Comparison of ENCODE assay signal across 27 mouse cellular contexts in genomic region chr6:19945693-19946092, GRCm38 (mm10).
DNase-seq lines count a peak whose midpoint lies in the region; ATAC-seq and TF ChIP-seq lines count a peak whose summit lies in the region.
"Had no signal": no experiment of that assay in that cellular context is flagged by ENCODE, and none has a peak within 500 bp of the region (broad histone marks: within the 10 kb centered on the region; RNA-seq: fewer than 3 reads in every experiment).

No protein-coding gene starts in this region.

- no peak for TF ChIP-seq CTCF in hindbrain, postnatal 0 days (IDR thresholded peaks at IDR 0.05; ENCODE audit: low read depth)

- 45% methylated on average over 4 of the region's 4 CpGs for WGBS in hindbrain, postnatal 0 days
- WGBS in hindbrain, embryonic 12.5 days: 78% methylated on average over 4 of the region's 4 CpGs

- H3K9me3 ChIP-seq in hindbrain, postnatal 0 days (ENCODE audit: low read length): no peaks in the 10 kb centered on the region
- H3K9me3 ChIP-seq in hindbrain, embryonic 12.5 days (replicated peaks): no peaks in the 10 kb centered on the region
- H3K9me3 ChIP-seq: forebrain, embryonic 13.5 days; G1E; heart, embryonic 10.5 days; heart, embryonic 15.5 days; limb, embryonic 12.5 days; liver, embryonic 12.5 days; megakaryocyte, embryonic 14.5 days; midbrain, embryonic 12.5 days had no signal

- H3K36me3 ChIP-seq in hindbrain, postnatal 0 days (ENCODE audit: insufficient read depth, low read length): no peaks in the 10 kb centered on the region
- H3K36me3 ChIP-seq in hindbrain, embryonic 12.5 days: no peaks in the 10 kb centered on the region
- H3K36me3 ChIP-seq: G1E; heart, embryonic 10.5 days; heart, embryonic 15.5 days; limb, embryonic 12.5 days; liver, embryonic 12.5 days; midbrain, embryonic 12.5 days had no signal

- no peak overlapping the region for H3K4me2 ChIP-seq in hindbrain, postnatal 0 days (ENCODE audit: low read depth, low read length)
- H3K4me2 ChIP-seq in hindbrain, embryonic 12.5 days (replicated peaks): no peak overlapping the region
- H3K4me2 ChIP-seq: forebrain, embryonic 13.5 days; heart, embryonic 15.5 days; limb, embryonic 12.5 days; liver, embryonic 12.5 days; midbrain, embryonic 12.5 days had no signal

- no peaks in the 10 kb centered on the region for H3K27me3 ChIP-seq in hindbrain, postnatal 0 days (ENCODE audit: insufficient read depth, low read length)
- H3K27me3 ChIP-seq in hindbrain, embryonic 12.5 days: no peaks in the 10 kb centered on the region
- H3K27me3 ChIP-seq: forebrain, embryonic 13.5 days; heart, embryonic 15.5 days; limb, embryonic 12.5 days; liver, embryonic 12.5 days; megakaryocyte, embryonic 14.5 days; midbrain, embryonic 12.5 days had no signal

- no peak overlapping the region for H3K27ac ChIP-seq in hindbrain, postnatal 0 days
- H3K27ac ChIP-seq in hindbrain, embryonic 12.5 days: no peak overlapping the region
- H3K27ac ChIP-seq: forebrain, embryonic 13.5 days; heart, embryonic 10.5 days; heart, embryonic 15.5 days; limb, embryonic 12.5 days; liver, embryonic 12.5 days; midbrain, embryonic 12.5 days had no signal

- no peak for ATAC-seq in hindbrain, postnatal 0 days
- no peak for ATAC-seq in hindbrain, embryonic 12.5 days (ENCODE audit: low FRiP score)
- ATAC-seq: forebrain, embryonic 13.5 days; intestine, postnatal 0 days; liver, embryonic 12.5 days; lung, postnatal 0 days had no signal

- no peaks in the 10 kb centered on the region for H3K4me1 ChIP-seq in hindbrain, postnatal 0 days (ENCODE audit: insufficient read depth, low read length)
- H3K4me1 ChIP-seq in hindbrain, embryonic 12.5 days: no peaks in the 10 kb centered on the region
- H3K4me1 ChIP-seq: forebrain, embryonic 13.5 days; heart, embryonic 10.5 days; heart, embryonic 15.5 days; limb, embryonic 12.5 days; liver, embryonic 12.5 days; megakaryocyte, embryonic 14.5 days; midbrain, embryonic 12.5 days had no signal

- DNase-seq in cerebellum, adult 18-20 months: peak; percentile 16 to 32
- DNase-seq in cerebellum, adult 11 months: no peak
- DNase-seq in hindbrain, postnatal 0 days (ENCODE audit: low spot score): peak; percentile 49
- peak; percentile 35 for DNase-seq in brain, adult 2 months (ENCODE audit: low read depth, low spot score)
- peak; percentile 45 for DNase-seq in cerebellum, adult 9-11 months
- no peak for DNase-seq in gastrocnemius, postnatal 36 days
- DNase-seq: adrenal gland, postnatal 10 days; gastrocnemius, postnatal 14 days; heart, adult 11 months; heart, postnatal 4 days; kidney, adult 9 months; kidney, postnatal 10 days; layer of hippocampus, postnatal 36 days; lung, adult 18-20 months; lung, postnatal 4 days; thymus, postnatal 4 days had no signal

- H3K4me3 ChIP-seq in hindbrain, postnatal 0 days (ENCODE audit: low read length): no peak overlapping the region
- H3K4me3 ChIP-seq in hindbrain, embryonic 12.5 days: no peak overlapping the region
- H3K4me3 ChIP-seq: forebrain, embryonic 13.5 days; heart, embryonic 10.5 days; heart, embryonic 15.5 days; limb, embryonic 12.5 days; liver, embryonic 12.5 days; megakaryocyte, embryonic 14.5 days; midbrain, embryonic 12.5 days had no signal

- intact Hi-C loops in gastrocnemius, postnatal 36 days (cut with DNase I): no loop called here

- H3K9ac ChIP-seq in hindbrain, postnatal 0 days (replicated peaks; ENCODE audit: low read length): no peak overlapping the region
- no peak overlapping the region for H3K9ac ChIP-seq in hindbrain, embryonic 12.5 days
- H3K9ac ChIP-seq: forebrain, embryonic 13.5 days; heart, embryonic 15.5 days; limb, embryonic 12.5 days; liver, embryonic 12.5 days; midbrain, embryonic 12.5 days had no signal

Comparison
In these comparisons a context has a peak if more than half of its experiments do, and no peak if none do; other contexts are left out.
1. DNase-seq: peak in cerebellum, adult 18-20 months (2 of 2), hindbrain, postnatal 0 days (single experiment), brain, adult 2 months (single experiment) and cerebellum, adult 9-11 months (single experiment); none in cerebellum, adult 11 months (single experiment) and gastrocnemius, postnatal 36 days (0 of 2).